Mouse (Mus musculus) heart, embryonic 16.5 days (tissue): ENCODE measurements around the gene Txlng. TPM values are rescaled to one million over a fixed set of nuclear protein-coding genes. Genes with fewer than 3 reads are reported as not detected.

Experiments
- ATAC-seq: fragments of 200-750 bp; cut with Nextera tagmentation; replicated peaks from 2 replicates; pipeline ENCODE4 v1.8.0; 2017; ENCODE audit warnings: moderate number of reproducible peaks; ENCODE audit not compliant: insufficient read depth, low FRiP score; ENCODE audit errors: extremely low read depth
- H3K27ac ChIP-seq: fragments of 300-500 bp; sonication (generic); 2 replicates; pipeline ENCODE4 v1.5.1; 2014; ENCODE audit warnings: mild to moderate bottlenecking, low read length, control low read depth, moderate library complexity
- H3K27me3 ChIP-seq: fragments of 300-500 bp; sonication (generic); 2 replicates; pipeline ENCODE4 v1.6.1; 2014; ENCODE audit warnings: low read length, mixed read lengths; ENCODE audit not compliant: control insufficient read depth, insufficient read depth
- H3K36me3 ChIP-seq: fragments of 300-500 bp; sonication (generic); 2 replicates; pipeline ENCODE4 v1.6.1; 2014; ENCODE audit not compliant: control insufficient read depth, insufficient read depth
- H3K4me1 ChIP-seq: fragments of 300-500 bp; sonication (generic); 2 replicates; pipeline ENCODE4 v1.6.1; 2014; ENCODE audit warnings: low read length, mixed read lengths; ENCODE audit not compliant: control insufficient read depth, insufficient read depth
- H3K4me2 ChIP-seq: fragments of 300-500 bp; sonication (generic); 2 replicates; pipeline ENCODE4 v1.6.1; 2014; ENCODE audit warnings: low read depth, mild to moderate bottlenecking, control low read depth, low read length
- H3K4me3 ChIP-seq: fragments of 300-500 bp; sonication (generic); 2 replicates; pipeline ENCODE4 v1.5.1; 2014; ENCODE audit warnings: mild to moderate bottlenecking, control low read depth, low read length
- H3K9ac ChIP-seq: fragments of 300-500 bp; sonication (generic); 2 replicates; pipeline ENCODE4 v1.6.1; 2014; ENCODE audit warnings: low read length, control low read depth
- H3K9me3 ChIP-seq: fragments of 300-500 bp; sonication (generic); replicated peaks from 2 replicates; pipeline ENCODE4 v1.6.1; 2016; ENCODE audit warnings: low read length; ENCODE audit not compliant: control insufficient read depth
- WGBS: fragments of 180-500 bp; shearing (Covaris S2); extraction: QIAGEN DNeasy Blood & Tissue Kit; methylation state at CpG from one replicate; pipeline ENCODE4 v1.1.7; 2014; 5-methylcytosine and 5-hydroxymethylcytosine counted together
- microRNA counts: library from miRNA; unstranded; fragments of <30 nt; microRNA quantifications from one replicate; lab custom pipeline; 2016
- microRNA-seq: library from miRNA; unstranded; fragments of <30 nt; microRNA quantifications from one replicate; pipeline ENCODE4, GENCODE M21; 2017
- polyA plus RNA-seq: library from polyadenylated mRNA; unstranded; fragments of >200 nt; fragmentation: Nextera tagmentation; extraction: Ambion mirVana; gene quantifications from 2 replicates; pipeline ENCODE4 v1.2.1, GENCODE M21; 2015

The Txlng gene
- polyA plus RNA-seq, 1 experiment from 2014 or later, result 12.0 TPM

DNA sequence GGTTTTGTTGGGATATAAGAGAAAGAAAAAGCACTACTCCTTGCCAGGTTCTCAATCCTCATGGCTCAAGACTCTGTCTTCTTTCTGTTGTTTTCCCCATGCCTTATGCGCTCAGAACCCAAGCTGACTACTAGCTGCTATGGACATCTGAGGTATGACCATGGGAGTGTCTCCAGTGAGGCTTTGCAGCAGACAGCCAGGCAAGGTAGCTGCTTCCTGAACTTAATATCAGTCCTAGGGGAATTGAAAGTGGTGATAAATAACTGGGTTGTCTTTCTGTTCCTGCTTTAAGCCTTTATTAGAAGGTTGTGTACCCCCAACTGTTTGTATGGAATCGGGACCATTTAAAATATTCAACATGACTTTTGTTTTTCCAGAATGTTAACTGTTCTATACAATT is 76.8 kb downstream of the Txlng start:
- no peaks in the 10 kb centered on the region for H3K27me3 ChIP-seq
- ATAC-seq, result no peak
- no peaks in the 10 kb centered on the region for H3K4me1 ChIP-seq
- H3K27ac ChIP-seq, result no peak overlapping the region
- no peaks in the 10 kb centered on the region for H3K36me3 ChIP-seq
- H3K4me3 ChIP-seq, result no peak overlapping the region
- no peak overlapping the region for H3K4me2 ChIP-seq
- H3K9me3 ChIP-seq, result no peaks in the 10 kb centered on the region
- WGBS, result 92% methylated on average over 2 of the region's 2 CpGs
- H3K9ac ChIP-seq, result no peak overlapping the region

- Histone ChIP-seq H3K27ac (peak overlapping the region; percentile 40), H3K9me3 (no peaks in the 10 kb centered on the region), H3K4me3 (no peak overlapping the region), H3K4me2 (no peak overlapping the region), H3K4me1 (no peaks in the 10 kb centered on the region), H3K36me3 (no peaks in the 10 kb centered on the region), H3K9ac (no peak overlapping the region), H3K27me3 (no peaks in the 10 kb centered on the region)
- 32% methylated on average over 9 of the region's 9 CpGs for WGBS
- peak; percentile 45; the same call in 1 of the 2 replicates for ATAC-seq
Observed at GRCm38 (mm10) chrX:162748696-162749420, 80.4 kb downstream of the Txlng start.

DNA sequence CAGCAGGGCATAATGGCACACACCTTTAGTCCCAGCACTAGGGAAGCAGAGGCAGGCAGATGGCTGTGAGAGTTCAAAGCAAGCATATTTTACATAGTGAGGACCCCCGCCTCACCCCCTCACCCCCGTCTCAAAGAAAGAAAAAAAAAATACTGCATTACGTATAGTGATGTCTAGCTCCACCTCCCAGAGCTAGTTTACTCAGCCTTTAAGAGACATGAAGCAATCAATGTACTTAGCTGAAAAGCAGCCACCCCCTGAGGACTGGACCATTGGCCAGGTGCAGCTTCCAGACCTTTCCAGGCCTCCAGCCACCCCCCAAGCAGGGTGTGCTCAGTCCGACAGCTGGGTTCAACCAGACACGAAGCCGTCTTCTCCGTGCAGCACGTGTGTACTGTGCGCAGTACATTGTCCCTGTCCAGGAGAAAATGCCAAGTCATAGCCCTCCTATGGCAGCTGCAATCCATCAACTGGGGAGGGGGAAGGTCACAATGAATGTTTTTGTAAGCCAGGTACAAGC is 93.1 kb downstream of the Txlng start:
- Histone ChIP-seq H3K9me3 (no peaks in the 10 kb centered on the region), H3K27me3 (no peaks in the 10 kb centered on the region), H3K27ac (peak overlapping the region; percentile 89), H3K4me1 (no peaks in the 10 kb centered on the region), H3K4me3 (peak overlapping the region; percentile 51), H3K4me2 (peak overlapping the region; percentile 70), H3K9ac (peak overlapping the region; percentile 15), H3K36me3 (no peaks in the 10 kb centered on the region)
- 38% methylated on average over 9 of the region's 9 CpGs for WGBS
- ATAC-seq, result peak; percentile 73; the same call in 1 of the 2 replicates

GRCm38 (mm10) chrX:162734997-162735929 is 94.0 kb downstream of the Txlng start:
- Histone ChIP-seq H3K4me3 (peak overlapping the region; percentile 51), H3K4me1 (no peaks in the 10 kb centered on the region), H3K27ac (peak overlapping the region; percentile 89), H3K36me3 (no peaks in the 10 kb centered on the region), H3K4me2 (peak overlapping the region; percentile 70), H3K9me3 (no peaks in the 10 kb centered on the region), H3K27me3 (no peaks in the 10 kb centered on the region), H3K9ac (peak overlapping the region; percentile 57)
- peak; percentile 79 for ATAC-seq
- 17% methylated on average over 25 of the region's 25 CpGs for WGBS

DNA sequence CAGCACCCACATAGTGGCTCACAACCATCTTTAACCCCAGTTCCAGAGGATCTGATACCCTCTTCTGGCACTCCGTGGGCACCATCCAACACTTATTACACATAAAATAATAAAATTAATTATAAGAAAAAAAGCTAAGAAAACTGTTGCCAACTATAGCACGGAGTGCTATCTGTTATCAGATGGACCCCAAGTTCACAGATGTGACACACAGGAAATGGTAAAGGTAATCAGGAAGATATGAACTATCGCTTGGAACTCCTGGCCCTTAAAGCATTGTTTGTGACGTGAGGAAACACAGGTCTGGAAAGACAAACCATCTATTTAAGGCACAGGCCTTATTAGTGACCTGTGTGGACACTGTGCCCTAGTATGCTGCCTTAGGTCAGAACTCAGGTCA is 99.2 kb downstream of the Txlng start:
- WGBS, result 76% methylated on average over 4 of the region's 4 CpGs
- ATAC-seq, result no peak
- H3K27me3 ChIP-seq, result no peaks in the 10 kb centered on the region
- H3K9ac ChIP-seq, result no peak overlapping the region
- H3K36me3 ChIP-seq, result no peaks in the 10 kb centered on the region
- no peaks in the 10 kb centered on the region for H3K9me3 ChIP-seq
- H3K4me2 ChIP-seq, result no peak overlapping the region
- H3K4me3 ChIP-seq, result no peak overlapping the region
- H3K27ac ChIP-seq, result no peak overlapping the region
- peaks cover 4% of the 10 kb centered on the region; the same call in 1 of the 2 replicates for H3K4me1 ChIP-seq

MicroRNAs within 50 kb of the gene (microRNA counts, 519-probe panel; counts per million panel counts)
- 2,479 counts per million, percentile 58 among the panel's probes with 10 or more counts for microRNA mmu-miR-3473 (lab: Ali Mortazavi, UCI)

Small RNA genes lying within 50 kb of the gene (microRNA-seq; reads per million reads assigned to microRNA genes)
- not detected for gene Mir3473a

Other genes with a start within 250 kb of the Txlng start
- 0.18 and 0.21 TPM in 2 replicates for gene Reps2, start 185.8 kb downstream of the Txlng start, polyA plus RNA-seq
- gene Rbbp7, start 69.1 kb downstream of the Txlng start, polyA plus RNA-seq, result 447 and 497 TPM in 2 replicates
- 24.3 and 30.2 TPM in 2 replicates for gene Syap1, start 59.0 kb upstream of the Txlng start, polyA plus RNA-seq
- 52.8 and 57.7 TPM in 2 replicates for gene Ctps2, start 71.8 kb upstream of the Txlng start, polyA plus RNA-seq
- gene S100g, start 135.1 kb upstream of the Txlng start, polyA plus RNA-seq, result 0.33 and 0.59 TPM in 2 replicates